Mouse (Mus musculus): ENCODE measurements around the gene Ubxn10. TPM values are rescaled to one million over a fixed set of nuclear protein-coding genes. Genes with fewer than 3 reads are reported as not detected.

The Ubxn10 gene
- under 1 TPM; 0.09 to 0.33 TPM for total RNA-seq (2021)
- long read RNA-seq, experiment 1: 0 reads
- long read RNA-seq, experiment 2: 0 reads

GRCm38 (mm10) chr4:138737031-138737430, at the start of gene Ubxn10:
Gene Ubxn10, minus strand, starts transcription at chr4:138737167.
- DNase-seq (ENCODE audit: low spot score): no peak

- DNase-seq (ENCODE audit: low spot score): peak; percentile 31
These were observed 49.2 kb upstream of the Ubxn10 start for GRCm38 (mm10) chr4:138786141-138786540.

DNA sequence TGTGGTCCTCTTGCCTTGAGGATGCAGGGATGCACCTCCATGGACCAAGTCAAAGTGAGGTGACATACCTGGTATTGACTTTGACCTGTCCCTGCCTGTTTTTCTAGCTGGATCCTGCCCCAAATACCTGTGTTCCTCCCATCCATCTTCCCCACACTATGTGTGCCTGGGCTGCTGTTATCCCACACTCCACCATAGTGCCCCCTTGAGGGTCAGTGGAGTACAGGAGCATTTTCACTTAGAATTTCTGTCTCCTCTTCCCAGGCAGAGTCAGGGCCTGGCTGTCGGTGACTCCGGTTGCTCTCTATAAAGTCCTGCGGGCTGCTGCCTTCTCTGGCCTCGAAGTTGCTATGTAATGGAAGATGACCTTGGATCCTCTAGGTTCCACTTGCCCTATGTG, 48.8 kb upstream of the Ubxn10 start:
- no peak for DNase-seq (ENCODE audit: low spot score)

DNA sequence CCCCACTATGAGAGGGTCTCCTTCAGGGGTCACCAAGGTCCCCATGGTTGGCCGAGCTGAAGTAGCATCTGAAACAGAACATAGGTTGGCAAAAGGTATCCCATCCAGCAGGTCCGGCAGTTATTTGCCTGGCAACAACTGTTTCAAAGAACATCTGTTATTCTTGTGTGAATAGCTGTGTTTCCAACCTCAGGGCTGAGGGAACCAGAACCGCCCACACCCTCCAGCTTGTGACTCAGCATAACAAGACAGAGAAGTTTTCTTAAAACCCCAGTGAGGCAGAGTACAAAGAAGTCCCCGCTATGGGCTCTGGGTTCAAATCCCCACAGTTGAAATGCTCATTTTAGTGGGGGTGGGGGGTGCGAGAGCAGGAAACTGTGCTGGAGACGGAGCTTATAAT, 45.1 kb upstream of the Ubxn10 start:
- DNase-seq (ENCODE audit: low spot score): peak; percentile 35

DNA sequence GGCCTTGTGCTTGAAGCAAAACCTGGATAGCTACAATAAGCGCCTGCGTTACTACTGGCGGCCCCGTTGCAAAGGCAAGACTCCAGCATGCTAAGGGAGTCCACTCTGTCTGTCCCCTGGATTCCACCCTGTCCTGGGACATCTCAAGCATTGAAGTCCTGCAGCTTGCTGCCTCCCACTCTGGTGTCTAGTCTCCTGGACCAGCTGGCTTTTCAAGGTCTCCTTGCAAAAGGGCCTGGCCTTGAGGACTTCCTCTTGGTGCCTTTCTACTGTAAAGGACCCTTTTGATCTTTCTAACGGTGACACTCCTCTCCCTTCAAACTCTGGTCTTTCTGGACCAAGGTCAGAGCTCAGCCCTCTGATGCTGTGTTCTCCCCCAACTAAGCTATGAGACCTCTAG, 43.3 kb upstream of the Ubxn10 start:
- no peak for DNase-seq (ENCODE audit: low spot score)

DNA sequence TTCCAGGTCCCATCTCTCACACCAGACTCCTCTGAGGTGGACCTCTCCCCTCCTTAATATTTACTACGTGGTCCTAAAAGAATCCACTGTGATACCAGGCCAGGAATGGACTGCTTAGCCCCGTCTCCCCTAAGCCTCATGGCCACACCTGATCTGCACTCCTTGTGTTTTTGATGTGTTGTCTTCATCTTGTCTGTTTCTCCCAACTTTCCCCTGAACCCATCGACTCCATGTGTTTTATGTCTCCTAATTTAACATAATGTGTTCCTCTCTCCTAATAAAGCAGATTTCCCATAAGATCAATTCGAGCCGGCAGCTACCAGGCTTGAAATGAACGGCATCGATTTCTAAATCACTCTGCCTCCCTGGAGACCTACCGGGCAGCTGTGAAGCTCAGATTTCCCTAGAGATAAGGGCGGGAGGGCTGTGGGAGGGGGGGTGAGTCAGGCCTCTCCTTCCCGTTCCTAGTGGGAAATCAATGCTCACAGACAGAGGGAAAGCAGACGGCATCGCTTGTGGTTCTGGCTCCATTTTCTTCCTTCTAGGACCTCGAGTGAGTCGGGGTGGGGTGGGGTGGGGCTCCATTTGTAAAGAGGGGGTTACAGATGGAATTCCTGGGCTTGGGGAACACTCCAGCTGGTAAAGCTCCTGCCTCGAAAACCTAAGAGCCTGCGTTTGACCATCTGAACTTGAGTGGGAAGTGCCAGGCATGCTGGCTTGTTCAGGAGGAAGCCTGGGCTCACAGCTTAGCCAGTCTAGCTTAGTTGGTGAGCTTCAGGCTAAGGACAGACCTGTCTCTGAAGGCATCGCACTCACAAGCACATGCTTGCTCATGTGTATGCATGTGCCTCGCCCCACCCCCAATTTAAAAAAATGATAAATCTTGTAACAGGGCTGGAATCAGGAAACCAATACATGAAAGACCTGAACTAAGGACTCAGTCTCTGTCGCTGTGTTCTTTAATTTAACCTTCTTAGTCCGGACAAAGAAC, 40.7 kb upstream of the Ubxn10 start:
- no peak for DNase-seq (ENCODE audit: low spot score)

DNA sequence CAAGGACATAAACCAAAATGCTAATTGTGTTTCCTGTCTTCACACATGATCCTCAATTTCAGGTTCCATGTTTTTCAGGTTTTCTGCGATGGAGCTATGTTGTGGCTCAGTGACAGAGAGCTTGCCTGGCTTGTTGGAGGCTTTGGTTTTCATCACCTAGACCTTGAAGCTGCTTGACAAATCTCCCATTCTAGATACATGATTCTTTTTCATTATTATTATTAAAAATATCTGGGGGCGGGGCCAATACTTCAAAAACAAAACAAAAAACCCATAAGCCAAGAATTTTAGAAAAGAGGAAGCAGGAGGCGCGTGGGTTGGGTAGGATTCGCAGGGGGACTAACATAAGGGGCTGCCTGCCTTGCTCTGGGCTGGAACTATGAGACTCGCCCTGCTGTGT, 38.5 kb upstream of the Ubxn10 start, which contains the start of gene Pla2g2d:
Pla2g2d (plus strand) TSS at position 301 of the 400 bp plus-strand sequence.
- no peak for DNase-seq (ENCODE audit: low spot score)

DNA sequence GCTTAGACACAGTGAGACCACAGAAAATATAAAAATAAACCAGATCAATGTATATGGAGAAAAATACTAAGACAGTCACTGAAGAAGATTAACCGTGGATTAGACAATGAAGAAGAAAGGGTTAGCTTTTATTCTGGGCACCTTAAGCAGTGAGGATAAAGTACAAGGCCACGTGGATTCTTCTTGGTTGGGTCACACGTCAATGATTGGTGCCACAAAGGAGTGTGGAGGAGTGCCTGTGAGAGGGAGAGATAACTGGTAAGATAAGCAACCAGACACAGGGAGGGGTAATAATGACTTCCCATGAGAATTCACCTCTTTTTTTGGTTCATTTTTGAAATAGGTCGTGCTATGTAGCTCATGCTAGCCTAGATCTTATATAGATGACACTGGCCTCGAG, 35.4 kb upstream of the Ubxn10 start:
- DNase-seq (ENCODE audit: low spot score): no peak

- no peak for DNase-seq (ENCODE audit: low spot score)
These were observed 35.0 kb upstream of the Ubxn10 start for GRCm38 (mm10) chr4:138771970-138772369.

- no peak for DNase-seq (ENCODE audit: low spot score)
These were observed 25.3 kb upstream of the Ubxn10 start for GRCm38 (mm10) chr4:138762266-138762665.

GRCm38 (mm10) chr4:138757416-138757815, 20.4 kb upstream of the Ubxn10 start, which contains the start of gene Pla2g2f:
Gene Pla2g2f, minus strand, starts transcription at chr4:138757626.
- no peak for DNase-seq (ENCODE audit: low spot score)

DNA sequence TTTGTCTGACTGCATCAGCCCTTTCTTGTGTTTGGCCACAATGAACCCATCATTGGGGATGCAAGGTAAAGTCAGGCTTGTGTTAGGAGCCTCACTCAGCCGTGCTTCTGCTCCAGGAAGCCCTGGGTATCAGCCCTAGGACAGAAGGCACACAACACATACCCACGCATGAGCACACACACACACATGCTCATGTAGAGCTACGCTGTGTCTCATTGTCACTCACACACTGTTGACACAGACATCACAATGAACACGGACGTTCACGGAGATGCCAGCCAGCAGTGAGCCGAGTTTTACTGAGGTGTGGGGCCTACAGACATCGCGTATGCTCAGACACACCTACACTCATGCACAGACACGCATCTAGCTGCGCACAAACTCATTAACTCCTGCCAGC, 19.0 kb upstream of the Ubxn10 start:
- DNase-seq (ENCODE audit: low spot score): no peak

DNA sequence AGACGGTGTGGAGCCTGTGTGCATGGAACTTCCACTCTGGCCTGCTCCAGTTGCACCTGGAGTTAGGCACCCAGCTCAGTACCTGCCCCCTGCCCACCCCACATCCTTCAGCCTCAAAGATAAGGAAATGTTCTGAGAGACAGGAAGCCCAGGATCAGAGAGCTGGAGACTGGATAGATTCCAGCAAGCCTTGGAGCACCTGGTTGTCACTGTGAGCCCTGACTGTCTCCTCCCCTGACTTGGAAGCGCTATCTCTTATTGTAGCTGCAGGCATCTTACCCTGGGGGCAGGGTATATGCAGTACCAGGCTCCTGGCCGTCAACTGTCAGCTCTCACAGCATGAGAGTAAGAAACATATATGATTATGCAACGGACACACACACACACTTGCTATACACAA, 18.5 kb upstream of the Ubxn10 start:
- no peak for DNase-seq (ENCODE audit: low spot score)

DNA sequence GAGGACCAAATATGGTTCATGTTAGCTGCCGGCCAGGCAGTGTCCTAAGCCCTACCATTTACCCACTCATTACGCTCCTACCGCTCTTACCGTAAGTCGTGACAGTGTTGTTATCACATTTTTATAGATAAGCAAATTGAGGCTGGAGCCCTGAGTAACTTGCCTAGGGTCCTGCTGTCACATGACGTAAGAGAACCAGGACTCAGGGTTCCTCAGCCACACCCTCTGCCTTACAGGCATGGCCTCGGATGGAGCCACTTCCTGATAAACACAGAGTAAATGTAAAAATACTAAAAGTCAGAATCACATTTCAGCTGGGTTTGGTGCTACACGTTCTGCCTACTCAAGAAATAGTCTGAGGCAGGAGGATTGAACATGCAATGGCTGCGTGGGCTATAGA, 17.5 kb upstream of the Ubxn10 start:
- DNase-seq (ENCODE audit: low spot score): no peak

GRCm38 (mm10) chr4:138753608-138754007, 16.6 kb upstream of the Ubxn10 start:
- DNase-seq (ENCODE audit: low spot score): no peak

DNA sequence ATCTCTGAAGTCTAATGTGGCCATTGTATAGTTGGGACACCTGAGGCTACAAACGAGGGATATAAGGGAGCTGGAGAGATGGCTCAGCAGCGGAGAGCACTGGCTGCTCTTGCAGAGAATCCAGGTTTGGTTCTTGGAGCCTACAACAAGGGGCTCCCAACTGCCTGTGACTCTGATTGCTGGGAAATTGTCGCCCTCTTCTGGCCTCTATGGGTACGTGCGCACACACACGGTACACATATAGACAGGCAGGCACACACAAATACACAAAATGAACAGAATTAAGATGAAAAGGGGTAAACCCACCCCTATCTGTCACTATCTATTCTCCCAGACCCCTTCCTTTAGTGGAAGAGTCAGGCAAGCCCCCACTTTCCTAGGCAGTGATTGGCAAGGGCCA, 15.6 kb upstream of the Ubxn10 start:
- no peak for DNase-seq (ENCODE audit: low spot score)

- DNase-seq (ENCODE audit: low spot score): peak; percentile 50
These were observed 11.6 kb upstream of the Ubxn10 start for GRCm38 (mm10) chr4:138748369-138749072.

DNA sequence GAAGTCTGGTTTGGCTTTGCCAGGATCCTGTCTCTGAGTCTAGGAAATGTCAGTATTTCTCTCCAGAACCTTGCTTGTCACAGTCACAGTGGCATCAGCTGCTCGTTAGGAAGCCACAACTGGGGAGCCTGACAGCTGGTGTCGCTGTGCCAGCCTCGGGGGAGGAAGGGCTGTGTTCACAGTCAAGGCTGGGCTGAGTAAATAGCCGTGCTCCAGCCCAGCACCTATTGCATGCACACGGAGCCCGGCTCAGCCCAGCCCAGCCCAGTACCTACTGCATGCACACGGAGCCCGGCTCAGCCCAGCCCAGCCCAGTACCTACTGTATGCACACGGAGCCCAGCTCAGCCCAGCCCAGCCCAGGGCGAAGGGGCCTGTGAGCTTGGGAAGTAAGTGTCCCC, 10.9 kb upstream of the Ubxn10 start:
- no peak for DNase-seq (ENCODE audit: low spot score)

GRCm38 (mm10) chr4:138746866-138747265, 9.9 kb upstream of the Ubxn10 start:
- DNase-seq (ENCODE audit: low spot score): no peak

- DNase-seq (ENCODE audit: low spot score): no peak
These were observed 8.9 kb upstream of the Ubxn10 start for GRCm38 (mm10) chr4:138745884-138746283.

DNA sequence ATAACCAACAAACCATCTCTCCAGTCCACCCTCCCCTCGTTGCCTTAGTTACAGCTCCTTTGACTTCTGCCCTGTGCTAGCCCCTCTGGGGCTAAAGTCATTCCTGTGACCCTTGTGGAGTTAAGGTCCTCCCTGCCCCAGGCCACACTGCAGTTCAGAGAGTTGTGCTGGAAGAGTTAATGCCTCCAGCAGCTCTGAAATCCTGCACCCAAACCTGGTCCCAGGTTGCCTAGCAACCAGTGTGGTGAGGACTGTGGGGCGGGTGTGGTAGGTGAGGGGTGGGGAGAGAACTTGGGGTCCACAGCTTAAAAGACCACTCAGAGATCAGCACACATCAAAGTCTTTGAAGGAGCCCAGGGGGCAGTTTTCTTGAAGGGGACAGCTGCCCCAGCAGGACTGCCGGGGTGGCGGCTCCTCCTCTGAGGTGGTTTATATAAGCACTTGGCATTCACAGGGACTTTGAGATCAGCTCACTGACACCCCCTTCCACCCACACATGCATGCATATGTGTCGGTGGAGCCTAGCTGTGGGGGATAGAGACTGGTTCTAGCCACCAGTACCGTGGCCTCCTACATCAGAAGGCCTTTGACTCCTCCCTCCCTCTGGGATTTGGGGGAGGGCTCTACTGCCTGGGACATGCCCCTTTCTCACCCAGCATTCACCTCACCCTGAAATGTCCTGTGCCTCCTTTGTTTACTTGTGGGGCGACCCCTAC, 2.3 kb upstream of the Ubxn10 start:
- DNase-seq (ENCODE audit: low spot score): no peak

DNA sequence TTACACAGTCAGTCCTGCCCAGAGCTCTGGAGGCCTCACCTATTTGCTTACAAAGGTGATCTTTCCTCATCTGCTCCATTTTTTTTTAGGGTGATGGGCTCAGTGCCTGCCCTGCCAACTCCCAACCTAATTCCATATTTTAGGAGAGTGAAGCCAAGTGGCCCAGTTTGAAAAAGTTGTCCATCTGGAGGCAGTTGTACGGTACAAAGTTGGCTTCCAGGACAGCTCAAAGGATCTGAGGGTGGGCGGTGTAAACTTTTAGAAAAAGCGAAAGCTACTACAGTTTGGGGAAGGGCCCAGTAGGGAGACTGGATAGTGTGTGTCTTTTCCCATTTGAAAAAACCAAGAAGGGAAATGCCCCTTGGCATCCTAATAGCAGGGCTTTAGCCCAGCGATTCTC, 2.1 kb downstream of the Ubxn10 start:
- DNase-seq (ENCODE audit: low spot score): no peak
